Mouse (Mus musculus) heart, postnatal 14 days (tissue): Measurements from ENCODE around the gene Tlcd2. TPM values are rescaled to one million over a fixed set of nuclear protein-coding genes. Genes with fewer than 3 reads are reported as not detected.
"Not testable (repeated sequence)": the region's sequence is repeated elsewhere in the genome, so short reads cannot be mapped to it uniquely, and the experiment has no call there.

Experiments
- DNase-seq, 2 experiments: peaks; one replicate each; pipeline ENCODE4 v3.0.0; 2021 to 2022
- intact Hi-C: fragments of 180-260 bp; cut with DNase I; formaldehyde crosslinking; loops from one replicate; pipeline ENCODE4 v1.15.1; 2025
- total RNA-seq, 2 experiments: library from RNA; stranded (reverse); gene quantifications; 2 replicates each; pipeline ENCODE4 v1.2.3; 2021

The Tlcd2 gene
- total RNA-seq, 2 experiments from 2014 or later: 11.8 to 11.9 TPM

- no peak for DNase-seq
- intact Hi-C loops: no loop called here
Observed at GRCm38 (mm10) chr11:75448575-75448974, 12.9 kb upstream of the Tlcd2 start.

GRCm38 (mm10) chr11:75449695-75450094 lies 11.8 kb upstream of the Tlcd2 start:
- DNase-seq: no peak
- intact Hi-C loops: loop anchor here (5.0 kb wide), 3 partner anchors 38 to 123 kb away; partner anchors contain the start of gene Prpf8

GRCm38 (mm10) chr11:75450304-75450908 lies 11.1 kb upstream of the Tlcd2 start:
- intact Hi-C loops: loop anchor here (5.0 kb wide), 3 partner anchors 37 to 122 kb away; partner anchors contain the start of gene Prpf8
- no peak for DNase-seq

- DNase-seq: no peak
- intact Hi-C loops: loop anchor here (5.0 kb wide), 3 partner anchors 36 to 121 kb away; partner anchors contain the start of gene Prpf8
Observed at GRCm38 (mm10) chr11:75450936-75451335, 10.6 kb upstream of the Tlcd2 start.

- intact Hi-C loops: loop anchor here (5.0 kb wide), 3 partner anchors 35 to 120 kb away; partner anchors contain the start of gene Prpf8
- no peak for DNase-seq
Observed at GRCm38 (mm10) chr11:75452081-75452480, 9.4 kb upstream of the Tlcd2 start.

- intact Hi-C loops: loop anchor here (5.0 kb wide), 3 partner anchors 34 to 119 kb away; partner anchors contain the start of gene Prpf8
- DNase-seq: no peak
Observed at GRCm38 (mm10) chr11:75452812-75453557, 8.5 kb upstream of the Tlcd2 start.

- intact Hi-C loops: loop anchor here (5.0 kb wide), 3 partner anchors 33 to 118 kb away; partner anchors contain the start of gene Prpf8
- peak; percentile 84 to 88 for DNase-seq
Observed at GRCm38 (mm10) chr11:75453991-75454930, 7.3 kb upstream of the Tlcd2 start, which contains the start of gene Wdr81. Gene Wdr81, minus strand, starts transcription at chr11:75454717.

GRCm38 (mm10) chr11:75455041-75455736 lies 6.3 kb upstream of the Tlcd2 start:
- no peak for DNase-seq
- intact Hi-C loops: no loop called here

GRCm38 (mm10) chr11:75455971-75456370 lies 5.5 kb upstream of the Tlcd2 start:
- intact Hi-C loops, DNase-seq: not testable (repeated sequence)

- no peak for DNase-seq
- intact Hi-C loops: no loop called here
Observed at GRCm38 (mm10) chr11:75456440-75456871, 5.1 kb upstream of the Tlcd2 start.

- peak in 1 of 2 experiments; percentile 57 for DNase-seq
- intact Hi-C loops: no loop called here
Observed at GRCm38 (mm10) chr11:75458169-75458568, 3.3 kb upstream of the Tlcd2 start.

GRCm38 (mm10) chr11:75458628-75459041 lies 2.9 kb upstream of the Tlcd2 start:
- peak in 1 of 2 experiments; percentile 31 for DNase-seq
- intact Hi-C loops: no loop called here

- intact Hi-C loops: no loop called here
- DNase-seq: peak; percentile 45 to 62
Observed at GRCm38 (mm10) chr11:75459141-75459711, 2.3 kb upstream of the Tlcd2 start.

GRCm38 (mm10) chr11:75459751-75460102 lies 1.8 kb upstream of the Tlcd2 start:
- DNase-seq: no peak
- intact Hi-C loops: no loop called here

GRCm38 (mm10) chr11:75460103-75460843 lies 1.2 kb upstream of the Tlcd2 start:
- intact Hi-C loops: no loop called here
- DNase-seq: peak; percentile 85 to 90

- no peak for DNase-seq
- intact Hi-C loops: no loop called here
Observed at GRCm38 (mm10) chr11:75461743-75462252, 283 bp downstream of the Tlcd2 start.

GRCm38 (mm10) chr11:75462253-75462783 lies 803 bp downstream of the Tlcd2 start:
- intact Hi-C loops: no loop called here

GRCm38 (mm10) chr11:75462865-75463336 lies 1.4 kb downstream of the Tlcd2 start:
- intact Hi-C loops: no loop called here
- DNase-seq: peak; percentile 91 to 96

More at GRCm38 (mm10) chr11:75462253-75462783, 803 bp downstream of the Tlcd2 start:
- peak; percentile 89 to 90 for DNase-seq
